Mouse (Mus musculus): Measurements from ENCODE around the gene Pnpla1. TPM values are rescaled to one million over a fixed set of nuclear protein-coding genes. Genes with fewer than 3 reads are reported as not detected.

The Pnpla1 gene
- polyA plus RNA-seq, 1 experiment from 2014 or later: not detected

DNA sequence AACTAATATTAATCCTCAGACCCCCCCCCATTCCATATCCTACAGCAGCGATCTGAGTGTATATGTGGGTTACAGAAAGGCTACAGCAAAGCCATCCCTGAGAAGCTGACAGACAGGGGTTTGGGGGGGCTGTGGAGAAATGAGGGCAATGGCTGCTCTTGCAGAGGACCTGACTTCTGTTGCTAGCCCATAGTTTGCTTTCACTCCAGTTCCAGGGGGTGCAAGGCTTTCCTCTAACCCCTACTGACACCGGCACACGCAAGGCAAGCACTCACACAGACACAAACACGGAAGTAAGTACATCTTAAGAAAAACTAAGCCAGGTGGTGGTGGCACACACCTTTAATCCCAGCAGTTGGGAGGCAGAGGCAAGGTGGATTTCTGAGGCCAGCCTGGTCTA is 71.2 kb downstream of the Pnpla1 start:
- no peak for ATAC-seq (ENCODE audit: low FRiP score)
- H3K9me3 ChIP-seq (ENCODE audit: control insufficient read depth, low read length): no peaks in the 10 kb centered on the region
- DNase-seq (ENCODE audit: low spot score): no peak
- H3K4me1 ChIP-seq (replicated peaks; ENCODE audit: control insufficient read depth, insufficient read depth, low read length): peaks cover 5% of the 10 kb centered on the region; the same call in 1 of the 2 replicates
- 96% methylated on average over 4 of the region's 4 CpGs for WGBS
- H3K27ac ChIP-seq (ENCODE audit: low read depth, low read length): no peak overlapping the region
- H3K9ac ChIP-seq (ENCODE audit: low read depth, low read length): no peak overlapping the region
- no peak overlapping the region for H3K4me3 ChIP-seq (ENCODE audit: low read depth, low read length)
- H3K36me3 ChIP-seq (ENCODE audit: control insufficient read depth, insufficient read depth, low read length): no peaks in the 10 kb centered on the region
- no peaks in the 10 kb centered on the region for H3K27me3 ChIP-seq (ENCODE audit: control insufficient read depth, insufficient read depth, low read length)
- H3K4me2 ChIP-seq (replicated peaks; ENCODE audit: low read depth, low read length): no peak overlapping the region

DNA sequence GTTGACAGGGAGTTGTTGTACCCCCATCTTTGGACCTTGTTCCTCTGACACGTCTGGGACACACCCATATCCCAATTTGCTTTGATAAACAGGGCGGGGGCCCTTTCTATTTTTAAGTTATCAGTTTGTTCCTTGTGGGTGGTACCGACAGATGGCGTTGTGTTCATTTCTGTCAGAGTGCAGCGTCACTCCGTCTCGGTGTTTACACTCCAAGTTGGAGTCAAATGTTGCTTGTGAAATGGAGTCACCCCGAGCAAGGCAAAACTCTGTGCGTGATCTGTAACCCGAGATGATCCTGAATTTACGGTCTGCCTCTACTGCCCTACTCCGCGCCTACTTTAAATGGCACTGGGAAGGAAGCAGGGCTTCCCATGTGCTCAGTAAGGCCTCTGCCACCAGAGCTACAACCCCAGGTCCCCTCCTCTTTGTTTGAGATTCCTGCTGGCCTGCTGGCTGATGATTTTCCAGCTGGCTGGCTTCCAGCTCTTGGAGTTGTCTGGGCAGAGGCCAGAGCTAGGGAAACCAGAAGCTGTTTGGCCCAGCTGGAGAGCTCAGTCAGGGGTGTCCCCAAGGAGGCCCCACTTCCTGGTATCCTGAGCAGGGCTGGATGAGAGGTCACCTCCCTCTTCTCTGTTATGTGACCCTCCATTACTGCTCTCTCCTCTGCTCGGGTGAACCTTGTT is 72.3 kb downstream of the Pnpla1 start:
- no peak overlapping the region for H3K4me3 ChIP-seq (ENCODE audit: low read depth, low read length)
- WGBS: 34% methylated on average over 14 of the region's 14 CpGs

GRCm38 (mm10) chr17:28931436-28932211 is 73.4 kb downstream of the Pnpla1 start:
- Histone ChIP-seq H3K27me3 (ENCODE audit: control insufficient read depth, insufficient read depth, low read length) (no peaks in the 10 kb centered on the region), H3K36me3 (ENCODE audit: control insufficient read depth, insufficient read depth, low read length) (no peaks in the 10 kb centered on the region), H3K9me3 (ENCODE audit: control insufficient read depth, low read length) (no peaks in the 10 kb centered on the region), H3K9ac (ENCODE audit: low read depth, low read length) (no peak overlapping the region), H3K27ac (ENCODE audit: low read depth, low read length) (0 out of 2 replicates have a peak overlapping the region, but pooled peaks have one; percentile 13), H3K4me1 (replicated peaks; ENCODE audit: control insufficient read depth, insufficient read depth, low read length) (peaks cover 5% of the 10 kb centered on the region; the same call in 1 of the 2 replicates), H3K4me3 (ENCODE audit: low read depth, low read length) (no peak overlapping the region), H3K4me2 (replicated peaks; ENCODE audit: low read depth, low read length) (no peak overlapping the region)
- no peak for DNase-seq (ENCODE audit: low spot score)
- no peak for ATAC-seq (ENCODE audit: low FRiP score)
- WGBS: 91% methylated on average over 18 of the region's 18 CpGs

More for the DNA sequence above, 72.3 kb downstream of the Pnpla1 start:
- peak overlapping the region; percentile 23; the same call in 1 of the 2 replicates for H3K4me2 ChIP-seq (replicated peaks; ENCODE audit: low read depth, low read length)
- DNase-seq (ENCODE audit: low spot score): peak; percentile 70
- no peaks in the 10 kb centered on the region for H3K36me3 ChIP-seq (ENCODE audit: control insufficient read depth, insufficient read depth, low read length)
- no peaks in the 10 kb centered on the region for H3K27me3 ChIP-seq (ENCODE audit: control insufficient read depth, insufficient read depth, low read length)
- no peaks in the 10 kb centered on the region for H3K9me3 ChIP-seq (ENCODE audit: control insufficient read depth, low read length)
- H3K4me1 ChIP-seq (replicated peaks; ENCODE audit: control insufficient read depth, insufficient read depth, low read length): peaks cover 5% of the 10 kb centered on the region; the same call in 1 of the 2 replicates
- peak; percentile 81 for ATAC-seq (ENCODE audit: low FRiP score)
- peak overlapping the region; percentile 68 for H3K27ac ChIP-seq (ENCODE audit: low read depth, low read length)
- H3K9ac ChIP-seq (ENCODE audit: low read depth, low read length): peak overlapping the region; percentile 40; the same call in 1 of the 2 replicates

- WGBS: 82% methylated on average over 4 of the region's 4 CpGs
- Histone ChIP-seq H3K27ac (ENCODE audit: low read depth, low read length) (no peak overlapping the region), H3K9ac (ENCODE audit: low read depth, low read length) (no peak overlapping the region), H3K36me3 (ENCODE audit: control insufficient read depth, insufficient read depth, low read length) (no peaks in the 10 kb centered on the region), H3K4me2 (replicated peaks; ENCODE audit: low read depth, low read length) (no peak overlapping the region), H3K4me1 (replicated peaks; ENCODE audit: control insufficient read depth, insufficient read depth, low read length) (peaks cover 5% of the 10 kb centered on the region; the same call in 1 of the 2 replicates), H3K4me3 (ENCODE audit: low read depth, low read length) (no peak overlapping the region), H3K9me3 (ENCODE audit: control insufficient read depth, low read length) (no peaks in the 10 kb centered on the region), H3K27me3 (ENCODE audit: control insufficient read depth, insufficient read depth, low read length) (no peaks in the 10 kb centered on the region)
- no peak for DNase-seq (ENCODE audit: low spot score)
- no peak for ATAC-seq (ENCODE audit: low FRiP score)
Observed at GRCm38 (mm10) chr17:28932274-28932673, 74.1 kb downstream of the Pnpla1 start.

DNA sequence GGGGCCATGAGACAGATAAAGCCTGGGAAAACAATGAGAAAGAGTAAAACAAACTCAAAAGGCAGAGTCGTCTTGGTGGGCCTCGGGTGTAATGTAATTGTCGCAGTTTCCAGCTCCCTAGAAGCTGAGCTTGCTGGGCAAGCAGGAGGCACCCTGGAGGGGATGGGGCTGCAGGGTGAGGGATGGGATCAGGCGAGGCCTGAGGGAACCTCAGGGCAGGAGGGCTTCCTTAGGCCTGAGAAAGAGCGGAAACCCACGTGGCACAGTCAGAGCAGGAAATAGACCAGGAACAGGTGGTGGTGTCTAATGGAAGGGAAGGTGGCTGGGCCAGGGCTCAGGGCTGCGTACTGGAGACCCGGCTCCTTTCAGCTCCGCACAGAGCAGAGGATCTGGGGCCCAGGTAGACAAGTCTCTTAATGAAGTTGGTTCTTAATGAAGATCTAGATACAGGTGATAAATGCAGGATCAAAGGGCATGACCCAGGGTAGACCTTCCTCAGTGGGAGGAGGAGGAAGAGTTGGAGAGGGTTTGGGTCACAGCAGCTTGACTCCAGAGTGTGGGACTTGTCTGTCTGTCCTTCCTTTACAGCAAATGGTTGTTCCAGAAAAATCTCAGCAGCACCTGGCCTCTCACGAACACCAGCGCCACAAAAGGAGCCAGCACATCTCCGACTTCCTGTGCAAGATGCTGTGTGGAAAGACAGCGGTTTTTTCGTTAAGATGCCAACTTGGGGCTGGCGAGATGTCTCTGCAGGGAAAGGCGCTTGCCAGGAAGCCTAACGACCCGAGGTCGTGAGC is 76.1 kb downstream of the Pnpla1 start:
- Histone ChIP-seq H3K4me3 (ENCODE audit: low read depth, low read length) (no peak overlapping the region), H3K4me2 (replicated peaks; ENCODE audit: low read depth, low read length) (no peak overlapping the region), H3K4me1 (replicated peaks; ENCODE audit: control insufficient read depth, insufficient read depth, low read length) (peaks cover 5% of the 10 kb centered on the region; the same call in 1 of the 2 replicates), H3K27ac (ENCODE audit: low read depth, low read length) (no peak overlapping the region), H3K36me3 (ENCODE audit: control insufficient read depth, insufficient read depth, low read length) (no peaks in the 10 kb centered on the region), H3K27me3 (ENCODE audit: control insufficient read depth, insufficient read depth, low read length) (no peaks in the 10 kb centered on the region), H3K9me3 (ENCODE audit: control insufficient read depth, low read length) (no peaks in the 10 kb centered on the region), H3K9ac (ENCODE audit: low read depth, low read length) (no peak overlapping the region)
- ATAC-seq (ENCODE audit: low FRiP score): no peak
- no peak for DNase-seq (ENCODE audit: low spot score)
- 74% methylated on average over 19 of the region's 19 CpGs for WGBS

- Histone ChIP-seq H3K9ac (ENCODE audit: low read depth, low read length) (no peak overlapping the region), H3K9me3 (ENCODE audit: control insufficient read depth, low read length) (no peaks in the 10 kb centered on the region), H3K36me3 (ENCODE audit: control insufficient read depth, insufficient read depth, low read length) (no peaks in the 10 kb centered on the region), H3K4me3 (ENCODE audit: low read depth, low read length) (no peak overlapping the region), H3K27ac (ENCODE audit: low read depth, low read length) (no peak overlapping the region), H3K4me1 (replicated peaks; ENCODE audit: control insufficient read depth, insufficient read depth, low read length) (no peaks in the 10 kb centered on the region), H3K27me3 (ENCODE audit: control insufficient read depth, insufficient read depth, low read length) (no peaks in the 10 kb centered on the region), H3K4me2 (replicated peaks; ENCODE audit: low read depth, low read length) (no peak overlapping the region)
- 97% methylated on average over 7 of the region's 7 CpGs for WGBS
- DNase-seq (ENCODE audit: low spot score) (no peak), ATAC-seq (ENCODE audit: low FRiP score) (no peak)
Observed at GRCm38 (mm10) chr17:28936133-28936532, 77.9 kb downstream of the Pnpla1 start.

DNA sequence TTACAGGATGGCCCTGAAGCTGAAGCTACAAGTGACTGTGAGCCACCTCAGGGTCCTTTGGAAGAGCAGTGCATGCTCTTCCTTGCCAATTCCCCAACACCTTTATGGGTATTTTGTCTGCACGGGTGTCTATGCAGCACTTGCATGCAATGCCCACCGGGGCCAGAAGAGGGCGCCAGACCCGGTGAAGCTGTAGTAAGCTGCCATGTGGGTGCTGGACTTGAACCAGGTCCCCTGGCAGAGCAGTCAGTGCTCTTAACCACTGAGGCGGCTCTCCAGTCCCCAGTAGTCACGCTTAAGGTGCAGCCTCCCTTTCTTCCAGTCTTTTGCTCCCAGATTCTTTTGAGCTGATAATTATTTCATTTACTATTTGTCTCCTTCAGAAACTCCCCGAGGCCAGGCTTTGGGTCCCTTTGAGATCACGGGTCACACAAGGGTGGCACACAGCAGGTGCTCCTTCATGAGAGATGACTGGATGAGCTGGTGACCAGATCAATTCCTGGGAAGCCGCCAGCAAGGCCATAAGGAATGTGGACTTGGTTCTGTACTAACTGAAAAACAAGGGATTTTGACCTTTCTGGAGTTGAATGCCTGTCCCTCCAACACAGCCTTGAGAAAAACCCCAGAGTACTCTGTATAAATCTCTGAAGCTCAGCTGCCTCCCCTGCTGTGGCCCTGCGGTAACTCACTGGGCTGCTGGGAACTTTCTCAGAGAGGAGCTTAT is 78.6 kb downstream of the Pnpla1 start:
- no peak overlapping the region for H3K27ac ChIP-seq (ENCODE audit: low read depth, low read length)
- H3K4me1 ChIP-seq (replicated peaks; ENCODE audit: control insufficient read depth, insufficient read depth, low read length): no peaks in the 10 kb centered on the region
- DNase-seq (ENCODE audit: low spot score) (peak; percentile 46), ATAC-seq (ENCODE audit: low FRiP score) (no peak)
- H3K27me3 ChIP-seq (ENCODE audit: control insufficient read depth, insufficient read depth, low read length): no peaks in the 10 kb centered on the region
- no peaks in the 10 kb centered on the region for H3K36me3 ChIP-seq (ENCODE audit: control insufficient read depth, insufficient read depth, low read length)
- no peaks in the 10 kb centered on the region for H3K9me3 ChIP-seq (ENCODE audit: control insufficient read depth, low read length)
- 79% methylated on average over 10 of the region's 10 CpGs for WGBS
- no peak overlapping the region for H3K9ac ChIP-seq (ENCODE audit: low read depth, low read length)
- no peak overlapping the region for H3K4me3 ChIP-seq (ENCODE audit: low read depth, low read length)
- no peak overlapping the region for H3K4me2 ChIP-seq (replicated peaks; ENCODE audit: low read depth, low read length)
